ENCODE assay signal across 24 mouse cellular contexts in the genomic region with DNA sequence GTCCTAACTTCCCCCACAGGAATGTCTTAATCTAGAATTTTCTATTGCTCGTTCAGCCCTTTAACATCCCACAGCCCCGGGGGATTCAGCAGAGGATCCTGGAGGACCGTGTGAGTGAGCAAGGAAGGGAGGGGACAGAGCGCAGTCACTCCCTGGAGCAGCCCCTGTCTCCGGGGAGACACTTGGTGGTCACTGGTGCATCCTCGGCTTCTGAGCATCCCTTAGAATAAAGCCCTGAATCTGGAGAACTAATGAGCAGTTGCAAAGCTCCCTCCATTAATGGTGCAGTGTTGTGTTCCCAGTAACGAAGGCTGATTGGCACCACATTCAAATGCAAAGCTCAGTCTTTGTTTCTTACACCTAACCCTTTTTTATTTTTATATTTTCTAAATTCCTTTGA. TPM values are rescaled to one million over a fixed set of nuclear protein-coding genes. Genes with fewer than 3 reads are reported as not detected.
DNase-seq lines count a peak whose midpoint lies in the region; ATAC-seq and TF ChIP-seq lines count a peak whose summit lies in the region.
"Had no signal": no experiment of that assay in that cellular context is flagged by ENCODE, and none has a peak within 500 bp of the region (broad histone marks: within the 10 kb centered on the region; RNA-seq: fewer than 3 reads in every experiment).

No protein-coding gene starts in this region.

- no peak for TF ChIP-seq POLR2A in brain, embryonic 14.5 days (IDR thresholded peaks at IDR 0.05; ENCODE audit: borderline replicate concordance, extremely low read depth, insufficient read depth, insufficient read length, poor library complexity, severe bottlenecking)

- no peak for DNase-seq in hindbrain, embryonic 10.5 days (ENCODE audit: low spot score)
- peak; percentile 72 for DNase-seq in brain, embryonic 14.5 days (ENCODE audit: low read depth)
- DNase-seq in hindbrain, embryonic 14.5 days (ENCODE audit: low spot score): no peak
- DNase-seq in right cerebral cortex, postnatal 4 days: no peak
- DNase-seq in lung, postnatal 4 days: no peak
- DNase-seq: adrenal gland, postnatal 14 days; cerebellum, adult 11 months; gastrocnemius, postnatal 25 days; heart, postnatal 36 days; kidney, adult 9 months; kidney, postnatal 14 days; layer of hippocampus, postnatal 36 days; retina, postnatal 1 day; right cerebral cortex, postnatal 25 days; thymus, adult 18-20 months had no signal

- peak; percentile 75; the same call in 1 of the 2 replicates for ATAC-seq in hindbrain, embryonic 13.5 days (ENCODE audit: low FRiP score)
- ATAC-seq in forebrain, embryonic 12.5 days (ENCODE audit: low FRiP score): peak; percentile 74
- ATAC-seq in hindbrain, embryonic 14.5 days (ENCODE audit: low FRiP score): peak; percentile 57; the same call in 1 of the 2 replicates
- ATAC-seq in intestine, embryonic 15.5 days: no peak
- ATAC-seq: CD4-positive, CD25-positive, alpha-beta regulatory T cell, adult 4 months had no signal

- H3K36me3 ChIP-seq in hindbrain, embryonic 13.5 days: no peaks in the 10 kb centered on the region
- H3K36me3 ChIP-seq in hindbrain, embryonic 10.5 days: no peaks in the 10 kb centered on the region
- H3K36me3 ChIP-seq in forebrain, embryonic 12.5 days (replicated peaks): no peaks in the 10 kb centered on the region
- H3K36me3 ChIP-seq in hindbrain, embryonic 14.5 days (replicated peaks; ENCODE audit: control insufficient read depth, insufficient read depth): no peaks in the 10 kb centered on the region
- no peaks in the 10 kb centered on the region for H3K36me3 ChIP-seq in intestine, embryonic 15.5 days
- H3K36me3 ChIP-seq: heart, embryonic 15.5 days; midbrain, embryonic 12.5 days; stomach, embryonic 15.5 days had no signal

- no peak for TF ChIP-seq CTCF in brain, embryonic 14.5 days (IDR thresholded peaks at IDR 0.05; ENCODE audit: borderline replicate concordance, extremely low read depth, insufficient read depth, insufficient read length)

- H3K9me3 ChIP-seq in hindbrain, embryonic 13.5 days: no peaks in the 10 kb centered on the region
- no peaks in the 10 kb centered on the region for H3K9me3 ChIP-seq in hindbrain, embryonic 10.5 days
- H3K9me3 ChIP-seq in forebrain, embryonic 12.5 days: no peaks in the 10 kb centered on the region
- no peaks in the 10 kb centered on the region for H3K9me3 ChIP-seq in hindbrain, embryonic 14.5 days (ENCODE audit: control insufficient read depth, low read length)
- H3K9me3 ChIP-seq in intestine, embryonic 15.5 days: no peaks in the 10 kb centered on the region
- H3K9me3 ChIP-seq: heart, embryonic 15.5 days; midbrain, embryonic 12.5 days; stomach, embryonic 15.5 days had no signal

- 0 out of 2 replicates have a peak, but pooled peaks cover 3% of the 10 kb centered on the region for H3K4me1 ChIP-seq in hindbrain, embryonic 13.5 days (replicated peaks)
- 0 out of 2 replicates have a peak, but pooled peaks cover 4% of the 10 kb centered on the region for H3K4me1 ChIP-seq in hindbrain, embryonic 10.5 days (replicated peaks)
- peaks cover 10% of the 10 kb centered on the region for H3K4me1 ChIP-seq in forebrain, embryonic 12.5 days
- H3K4me1 ChIP-seq in hindbrain, embryonic 14.5 days (replicated peaks; ENCODE audit: control insufficient read depth, insufficient read depth, low read length): no peaks in the 10 kb centered on the region
- no peaks in the 10 kb centered on the region for H3K4me1 ChIP-seq in intestine, embryonic 15.5 days (replicated peaks)
- H3K4me1 ChIP-seq: heart, embryonic 15.5 days; stomach, embryonic 15.5 days had no signal

- no peak overlapping the region for H3K4me3 ChIP-seq in hindbrain, embryonic 13.5 days
- H3K4me3 ChIP-seq in hindbrain, embryonic 10.5 days: no peak overlapping the region
- no peak overlapping the region for H3K4me3 ChIP-seq in forebrain, embryonic 12.5 days (replicated peaks)
- H3K4me3 ChIP-seq in hindbrain, embryonic 14.5 days (replicated peaks; ENCODE audit: low read length): no peak overlapping the region
- H3K4me3 ChIP-seq in intestine, embryonic 15.5 days (replicated peaks): no peak overlapping the region
- H3K4me3 ChIP-seq: heart, embryonic 15.5 days; midbrain, embryonic 12.5 days; stomach, embryonic 15.5 days had no signal

- H3K27ac ChIP-seq in hindbrain, embryonic 13.5 days: no peak overlapping the region
- no peak overlapping the region for H3K27ac ChIP-seq in hindbrain, embryonic 10.5 days
- H3K27ac ChIP-seq in forebrain, embryonic 12.5 days: peak overlapping the region; percentile 61
- H3K27ac ChIP-seq in hindbrain, embryonic 14.5 days: 0 out of 2 replicates have a peak overlapping the region, but pooled peaks have one; percentile 4
- no peak overlapping the region for H3K27ac ChIP-seq in intestine, embryonic 15.5 days
- H3K27ac ChIP-seq: heart, embryonic 15.5 days; midbrain, embryonic 12.5 days; stomach, embryonic 15.5 days had no signal

- H3K9ac ChIP-seq in hindbrain, embryonic 13.5 days: no peak overlapping the region
- no peak overlapping the region for H3K9ac ChIP-seq in forebrain, embryonic 12.5 days
- no peak overlapping the region for H3K9ac ChIP-seq in hindbrain, embryonic 14.5 days
- H3K9ac ChIP-seq in intestine, embryonic 15.5 days: no peak overlapping the region
- H3K9ac ChIP-seq: heart, embryonic 15.5 days; midbrain, embryonic 12.5 days; stomach, embryonic 15.5 days had no signal

- H3K27me3 ChIP-seq in hindbrain, embryonic 13.5 days: no peaks in the 10 kb centered on the region
- no peaks in the 10 kb centered on the region for H3K27me3 ChIP-seq in hindbrain, embryonic 10.5 days (ENCODE audit: insufficient read depth, poor library complexity, severe bottlenecking)
- H3K27me3 ChIP-seq in forebrain, embryonic 12.5 days: no peaks in the 10 kb centered on the region
- H3K27me3 ChIP-seq in hindbrain, embryonic 14.5 days (ENCODE audit: control insufficient read depth, insufficient read depth, low read length): no peaks in the 10 kb centered on the region
- H3K27me3 ChIP-seq in intestine, embryonic 15.5 days (replicated peaks): no peaks in the 10 kb centered on the region
- H3K27me3 ChIP-seq: heart, embryonic 15.5 days; midbrain, embryonic 12.5 days; stomach, embryonic 15.5 days had no signal

- 34% methylated on average over 7 of the region's 7 CpGs for WGBS in hindbrain, embryonic 13.5 days
- 35% methylated on average over 7 of the region's 7 CpGs for WGBS in hindbrain, embryonic 10.5 days
- WGBS in forebrain, embryonic 12.5 days: 18% methylated on average over 7 of the region's 7 CpGs
- WGBS in hindbrain, embryonic 14.5 days: 27% methylated on average over 7 of the region's 7 CpGs
- WGBS in intestine, embryonic 15.5 days: 67% methylated on average over 7 of the region's 7 CpGs

- H3K4me2 ChIP-seq in hindbrain, embryonic 13.5 days: no peak overlapping the region
- no peak overlapping the region for H3K4me2 ChIP-seq in forebrain, embryonic 12.5 days
- no peak overlapping the region for H3K4me2 ChIP-seq in hindbrain, embryonic 14.5 days (replicated peaks)
- H3K4me2 ChIP-seq in intestine, embryonic 15.5 days (replicated peaks): no peak overlapping the region
- H3K4me2 ChIP-seq: heart, embryonic 15.5 days; midbrain, embryonic 12.5 days; stomach, embryonic 15.5 days had no signal

RNA-seq across cellular contexts. Expression of gene Chp2, which starts 24.9 kb away (rescaled TPM):
- polyA plus RNA-seq in hindbrain, embryonic 13.5 days (2015; fragmentation: Nextera tagmentation; extraction: Ambion mirVana): 1.2 and 1.4 TPM in 2 replicates
- polyA plus RNA-seq in hindbrain, embryonic 10.5 days (2016; fragmentation: Nextera tagmentation; extraction: Ambion mirVana): 0.24 TPM in 1 of 2 replicates, not detected in the other
- polyA plus RNA-seq in brain, embryonic 14.5 days (2012; rRNA removed): 1.5 and 1.9 TPM in 2 replicates
- 0.29 and 0.67 TPM in 2 replicates for polyA plus RNA-seq in forebrain, embryonic 12.5 days (2016; fragmentation: Nextera tagmentation; extraction: Ambion mirVana)
- 1.1 and 1.4 TPM in 2 replicates for polyA plus RNA-seq in hindbrain, embryonic 14.5 days (2014; fragmentation: Nextera tagmentation; extraction: Ambion mirVana)
- polyA plus RNA-seq in intestine, embryonic 15.5 days (2015; fragmentation: Nextera tagmentation; extraction: Ambion mirVana): 5.7 and 5.8 TPM in 2 replicates
- polyA plus RNA-seq: CD4-positive, CD25-positive, alpha-beta regulatory T cell, adult 4 months; limb, embryonic 11.5 days had no signal

RNA-seq across cellular contexts. Expression of gene Prkcb, which starts 44.4 kb away (rescaled TPM):
- polyA plus RNA-seq in hindbrain, embryonic 13.5 days (2015; fragmentation: Nextera tagmentation; extraction: Ambion mirVana): 58.1 and 62.7 TPM in 2 replicates
- 5.6 and 9.9 TPM in 2 replicates for polyA plus RNA-seq in hindbrain, embryonic 10.5 days (2016; fragmentation: Nextera tagmentation; extraction: Ambion mirVana)
- polyA plus RNA-seq in brain, embryonic 14.5 days (2012; rRNA removed): 44.9 and 74.2 TPM in 2 replicates
- 18.5 and 20.5 TPM in 2 replicates for polyA plus RNA-seq in forebrain, embryonic 12.5 days (2016; fragmentation: Nextera tagmentation; extraction: Ambion mirVana)
- polyA plus RNA-seq in hindbrain, embryonic 14.5 days (2014; fragmentation: Nextera tagmentation; extraction: Ambion mirVana): 135 and 149 TPM in 2 replicates
- polyA plus RNA-seq in intestine, embryonic 15.5 days (2015; fragmentation: Nextera tagmentation; extraction: Ambion mirVana): 11.5 and 12.3 TPM in 2 replicates

RNA-seq across cellular contexts. Expression of gene Ern2, which starts 58.2 kb away (rescaled TPM):
- 0.97 and 1.1 TPM in 2 replicates for polyA plus RNA-seq in hindbrain, embryonic 13.5 days (2015; fragmentation: Nextera tagmentation; extraction: Ambion mirVana)
- 0.21 TPM in 1 of 2 replicates, not detected in the other for polyA plus RNA-seq in hindbrain, embryonic 10.5 days (2016; fragmentation: Nextera tagmentation; extraction: Ambion mirVana)
- 1.8 and 1.9 TPM in 2 replicates for polyA plus RNA-seq in brain, embryonic 14.5 days (2012; rRNA removed)
- 0.24 and 0.32 TPM in 2 replicates for polyA plus RNA-seq in forebrain, embryonic 12.5 days (2016; fragmentation: Nextera tagmentation; extraction: Ambion mirVana)
- 0.93 and 1.0 TPM in 2 replicates for polyA plus RNA-seq in hindbrain, embryonic 14.5 days (2014; fragmentation: Nextera tagmentation; extraction: Ambion mirVana)
- polyA plus RNA-seq in intestine, embryonic 15.5 days (2015; fragmentation: Nextera tagmentation; extraction: Ambion mirVana): 4.8 and 6.2 TPM in 2 replicates
- polyA plus RNA-seq: limb, embryonic 11.5 days; liver, embryonic 16.5 days had no signal

Comparison
In these comparisons a context has a peak if more than half of its experiments do, and no peak if none do; other contexts are left out.
1. H3K27ac ChIP-seq: peak in forebrain, embryonic 12.5 days (single experiment) and hindbrain, embryonic 14.5 days (single experiment); none in hindbrain, embryonic 13.5 days (single experiment), hindbrain, embryonic 10.5 days (single experiment) and intestine, embryonic 15.5 days (single experiment).